Mouse (Mus musculus): ENCODE data around the gene Smc1b. TPM values are rescaled to one million over a fixed set of nuclear protein-coding genes. Genes with fewer than 3 reads are reported as not detected.

Gene Smc1b
- total RNA-seq, 2 experiments from 2014 or later: 0.08 to 0.12 TPM

- TF ChIP-seq CTCF (conservative IDR thresholded peaks at IDR 0.05): no peak
- Histone ChIP-seq H3K27ac (no peak overlapping the region), H3K4me3 (no peak overlapping the region)
- no peak for DNase-seq (ENCODE audit: low spot score in 2 of 2)
Measured at GRCm38 (mm10) chr15:85156198-85156597, 24.4 kb upstream of the Smc1b start.

- H3K27ac ChIP-seq: no peak overlapping the region
- H3K4me3 ChIP-seq: no peak overlapping the region
- no peak for DNase-seq (ENCODE audit: low spot score in 2 of 2)
- TF ChIP-seq CTCF (conservative IDR thresholded peaks at IDR 0.05): no peak
Measured at GRCm38 (mm10) chr15:85154091-85154490, 22.3 kb upstream of the Smc1b start.

GRCm38 (mm10) chr15:85152577-85152976 is 20.8 kb upstream of the Smc1b start:
- no peak for DNase-seq (ENCODE audit: low spot score in 2 of 2)
- Histone ChIP-seq H3K4me3 (no peak overlapping the region), H3K27ac (no peak overlapping the region)
- TF ChIP-seq CTCF (conservative IDR thresholded peaks at IDR 0.05): no peak

GRCm38 (mm10) chr15:85151433-85151918 is 19.7 kb upstream of the Smc1b start:
- H3K27ac ChIP-seq: no peak overlapping the region
- H3K4me3 ChIP-seq: peak overlapping the region; percentile 26; the same call in 1 of the 2 replicates
- DNase-seq (ENCODE audit: low spot score in 2 of 2): peak; percentile 61 to 85
- peak; percentile 100 for TF ChIP-seq CTCF (conservative IDR thresholded peaks at IDR 0.05)

DNA sequence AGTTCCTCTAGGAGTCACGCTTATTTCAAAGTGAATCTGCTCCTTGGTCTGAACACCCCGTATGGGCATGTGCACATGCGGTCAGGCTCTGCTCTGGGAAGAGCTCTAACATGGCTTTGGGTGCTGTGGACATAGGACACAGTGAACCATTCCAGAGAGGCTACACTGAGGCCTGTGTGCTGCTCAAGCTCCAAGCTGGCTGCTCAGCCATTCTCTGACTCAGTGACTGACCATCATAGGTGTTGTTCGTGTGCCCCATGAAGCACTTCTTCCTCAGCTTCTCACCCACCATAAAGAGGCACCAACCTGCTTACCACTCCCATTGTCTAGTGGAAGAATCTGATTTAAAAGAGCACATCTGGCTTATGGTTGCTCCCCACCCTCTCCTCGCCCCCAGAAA is 12.5 kb upstream of the Smc1b start:
- Histone ChIP-seq H3K4me3 (no peak overlapping the region), H3K27ac (no peak overlapping the region)
- DNase-seq (ENCODE audit: low spot score in 2 of 2): no peak
- no peak for TF ChIP-seq CTCF (conservative IDR thresholded peaks at IDR 0.05)

- no peak overlapping the region for H3K27ac ChIP-seq
Measured at GRCm38 (mm10) chr15:85143747-85144146, 12.0 kb upstream of the Smc1b start.

DNA sequence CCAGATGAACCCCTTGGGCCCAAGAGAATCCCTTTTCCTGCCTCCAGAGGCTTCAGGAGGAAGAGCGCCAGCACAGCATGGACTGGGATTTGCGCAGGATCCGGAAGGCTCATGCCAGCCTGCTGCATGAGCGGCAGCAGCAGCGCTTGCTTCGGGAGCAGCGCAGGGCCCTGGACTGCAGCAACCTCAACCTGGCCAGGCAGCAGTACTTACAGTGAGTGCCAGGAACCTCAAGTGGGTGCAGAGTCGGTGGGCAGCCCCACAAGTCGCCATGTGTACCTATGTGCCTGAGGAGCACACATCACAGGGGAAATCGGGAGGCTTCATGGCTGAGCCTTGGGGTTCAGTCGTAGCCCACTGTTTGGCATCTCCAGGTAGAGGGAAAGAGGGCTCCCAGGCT is 11.4 kb upstream of the Smc1b start:
- TF ChIP-seq CTCF (conservative IDR thresholded peaks at IDR 0.05): no peak
- Histone ChIP-seq H3K4me3 (no peak overlapping the region), H3K27ac (no peak overlapping the region)
- no peak for DNase-seq (ENCODE audit: low spot score in 2 of 2)

More at GRCm38 (mm10) chr15:85143747-85144146, 12.0 kb upstream of the Smc1b start:
- no peak for DNase-seq (ENCODE audit: low spot score in 2 of 2)
- H3K4me3 ChIP-seq: no peak overlapping the region
- peak; percentile 42 for TF ChIP-seq CTCF (conservative IDR thresholded peaks at IDR 0.05)

GRCm38 (mm10) chr15:85142441-85142840 is 10.7 kb upstream of the Smc1b start:
- H3K27ac ChIP-seq: no peak overlapping the region
- no peak for DNase-seq (ENCODE audit: low spot score in 2 of 2)
- no peak overlapping the region for H3K4me3 ChIP-seq
- TF ChIP-seq CTCF (conservative IDR thresholded peaks at IDR 0.05): no peak

DNA sequence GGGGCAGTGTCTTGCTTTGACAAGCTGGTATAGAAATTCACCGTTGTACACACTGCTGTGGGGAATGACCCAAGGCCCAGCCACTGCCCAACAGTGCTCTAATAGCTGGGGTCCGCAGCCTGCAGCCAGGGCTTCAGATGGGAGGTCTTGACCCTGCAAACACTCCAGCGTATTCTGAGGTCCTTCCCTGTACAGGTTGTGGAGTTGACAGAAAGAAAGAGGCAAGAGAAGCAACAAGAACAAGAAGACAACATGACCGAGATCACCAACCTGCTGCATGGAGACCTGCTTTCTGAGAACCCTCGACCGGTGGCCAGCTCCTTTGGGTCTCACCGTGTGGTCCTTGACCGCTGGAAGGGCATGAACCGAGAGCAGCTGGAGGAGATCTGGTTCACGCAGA is 9.5 kb upstream of the Smc1b start:
- no peak overlapping the region for H3K27ac ChIP-seq
- H3K4me3 ChIP-seq: no peak overlapping the region
- DNase-seq (ENCODE audit: low spot score in 2 of 2): no peak
- TF ChIP-seq CTCF (conservative IDR thresholded peaks at IDR 0.05): no peak

DNA sequence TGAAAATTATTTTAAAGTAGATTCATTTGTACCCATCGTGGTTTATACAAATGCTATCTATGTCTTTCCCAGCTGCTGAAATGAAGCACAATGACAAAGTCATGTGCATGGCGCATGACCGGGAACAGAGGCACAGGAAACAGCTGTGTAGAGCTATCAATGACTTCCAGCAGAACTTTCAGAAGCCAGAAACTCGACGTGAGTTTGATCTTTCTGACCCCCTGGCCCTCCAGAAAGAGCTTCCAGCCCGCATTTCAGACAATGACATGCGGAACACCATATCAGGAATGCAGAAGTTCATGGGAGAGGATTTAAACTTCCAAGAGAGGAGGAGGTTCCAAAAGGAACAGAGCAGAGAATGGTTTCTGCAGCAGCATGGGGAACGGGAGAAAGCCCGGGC is 3.4 kb upstream of the Smc1b start:
- no peak for DNase-seq (ENCODE audit: low spot score in 2 of 2)
- Histone ChIP-seq H3K4me3 (no peak overlapping the region), H3K27ac (no peak overlapping the region)
- TF ChIP-seq CTCF (conservative IDR thresholded peaks at IDR 0.05): no peak

GRCm38 (mm10) chr15:85132193-85132520 is 393 bp upstream of the Smc1b start:
- no peak for DNase-seq (ENCODE audit: low spot score in 2 of 2)
- no peak overlapping the region for H3K27ac ChIP-seq
- peak overlapping the region; percentile 52 for H3K4me3 ChIP-seq
- TF ChIP-seq CTCF (conservative IDR thresholded peaks at IDR 0.05): no peak

DNA sequence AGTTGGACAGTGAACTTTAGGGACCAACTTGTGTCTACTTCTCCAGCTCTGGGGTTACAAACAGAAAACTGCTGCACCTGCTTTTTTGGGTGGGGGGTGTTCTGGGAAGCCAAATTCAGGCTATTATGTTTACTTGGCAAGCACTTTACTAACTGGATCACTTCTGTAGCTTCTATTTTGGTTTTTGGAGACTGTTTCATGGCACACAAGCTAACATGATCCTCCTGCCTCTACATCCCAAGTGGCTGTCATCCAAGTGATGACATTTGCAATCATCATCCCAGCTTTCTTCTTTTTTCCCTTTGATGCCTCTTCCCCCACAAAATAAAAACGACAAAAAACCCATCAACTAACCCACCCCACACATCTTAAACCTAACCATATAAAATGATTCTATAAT is 46.1 kb downstream of the Smc1b start:
- Histone ChIP-seq H3K27ac (peak overlapping the region; percentile 69), H3K4me3 (no peak overlapping the region)
- peak; percentile 27 to 29 for DNase-seq (ENCODE audit: low spot score in 2 of 2)
- TF ChIP-seq CTCF (conservative IDR thresholded peaks at IDR 0.05): no peak

GRCm38 (mm10) chr15:85072651-85073050 is 59.1 kb downstream of the Smc1b start:
- H3K4me3 ChIP-seq: no peak overlapping the region
- no peak for TF ChIP-seq CTCF (conservative IDR thresholded peaks at IDR 0.05)
- DNase-seq (ENCODE audit: low spot score in 2 of 2): no peak
- no peak overlapping the region for H3K27ac ChIP-seq

GRCm38 (mm10) chr15:85070561-85070960 is 61.2 kb downstream of the Smc1b start:
- peak; percentile 93 for TF ChIP-seq CTCF (conservative IDR thresholded peaks at IDR 0.05)
- Histone ChIP-seq H3K4me3 (no peak overlapping the region), H3K27ac (no peak overlapping the region)
- DNase-seq (ENCODE audit: low spot score in 2 of 2): peak; percentile 55

- no peak for DNase-seq (ENCODE audit: low spot score in 2 of 2)
- H3K4me3 ChIP-seq: no peak overlapping the region
- TF ChIP-seq CTCF (conservative IDR thresholded peaks at IDR 0.05): no peak
- no peak overlapping the region for H3K27ac ChIP-seq
Measured at GRCm38 (mm10) chr15:85063421-85063820, 68.3 kb downstream of the Smc1b start.
